Mouse (Mus musculus): ENCODE results near the gene Rad51b.

The Rad51b gene

GRCm38 (mm10) chr12:79612334-79613060 lies 315.4 kb downstream of the Rad51b start:
- peak; percentile 90 for DNase-seq (ENCODE audit: low read depth, low spot score)

GRCm38 (mm10) chr12:79613061-79613788 lies 316.1 kb downstream of the Rad51b start:
- no peak for DNase-seq (ENCODE audit: low read depth, low spot score)

- DNase-seq (ENCODE audit: low read depth, low spot score): no peak
Observed at GRCm38 (mm10) chr12:79613846-79614582, 316.9 kb downstream of the Rad51b start.

GRCm38 (mm10) chr12:79614583-79614953 lies 317.5 kb downstream of the Rad51b start:
- no peak for DNase-seq (ENCODE audit: low read depth, low spot score)

GRCm38 (mm10) chr12:79615717-79616316 lies 318.7 kb downstream of the Rad51b start:
- no peak for DNase-seq (ENCODE audit: low read depth, low spot score)

- no peak for DNase-seq (ENCODE audit: low read depth, low spot score)
Observed at GRCm38 (mm10) chr12:79619009-79619408, 321.9 kb downstream of the Rad51b start.

- no peak for DNase-seq (ENCODE audit: low read depth, low spot score)
Observed at GRCm38 (mm10) chr12:79620693-79621092, 323.6 kb downstream of the Rad51b start.

- DNase-seq (ENCODE audit: low read depth, low spot score): no peak
Observed at GRCm38 (mm10) chr12:79623308-79623707, 326.2 kb downstream of the Rad51b start.

- DNase-seq (ENCODE audit: low read depth, low spot score): no peak
Observed at GRCm38 (mm10) chr12:79625699-79626554, 328.8 kb downstream of the Rad51b start.

GRCm38 (mm10) chr12:79626555-79627080 lies 329.5 kb downstream of the Rad51b start:
- no peak for DNase-seq (ENCODE audit: low read depth, low spot score)

- DNase-seq (ENCODE audit: low read depth, low spot score): no peak
Observed at GRCm38 (mm10) chr12:79627351-79628120, 330.5 kb downstream of the Rad51b start.

GRCm38 (mm10) chr12:79628121-79628774 lies 331.2 kb downstream of the Rad51b start:
- DNase-seq (ENCODE audit: low read depth, low spot score): peak; percentile 41

GRCm38 (mm10) chr12:79629945-79630850 lies 333.1 kb downstream of the Rad51b start:
- DNase-seq (ENCODE audit: low read depth, low spot score): no peak

GRCm38 (mm10) chr12:79633458-79634106 lies 336.5 kb downstream of the Rad51b start:
- no peak for DNase-seq (ENCODE audit: low read depth, low spot score)

GRCm38 (mm10) chr12:79641570-79642285 lies 344.6 kb downstream of the Rad51b start:
- no peak for DNase-seq (ENCODE audit: low read depth, low spot score)

- no peak for DNase-seq (ENCODE audit: low read depth, low spot score)
Observed at GRCm38 (mm10) chr12:79642715-79643114, 345.6 kb downstream of the Rad51b start.

- DNase-seq (ENCODE audit: low read depth, low spot score): no peak
Observed at GRCm38 (mm10) chr12:79645656-79646055, 348.6 kb downstream of the Rad51b start.
